Mouse (Mus musculus) heart, embryonic 10.5 days (tissue): ENCODE results near the gene Inip. TPM values are rescaled to one million over a fixed set of nuclear protein-coding genes. Genes with fewer than 3 reads are reported as not detected.

ENCODE experiments used
- DNase-seq: peaks from one replicate; pipeline ENCODE4 v3.0.0-alpha.2; 2017; ENCODE audit warnings: low spot score
- H3K27ac ChIP-seq: fragments of 300-500 bp; sonication (generic); 2 replicates; pipeline ENCODE4 v1.5.1; 2016; ENCODE audit warnings: mild to moderate bottlenecking
- H3K27me3 ChIP-seq: fragments of 300-500 bp; sonication (generic); 2 replicates; pipeline ENCODE4 v1.6.1; 2016; ENCODE audit warnings: mild to moderate bottlenecking; ENCODE audit not compliant: poor library complexity, insufficient read depth, severe bottlenecking
- H3K36me3 ChIP-seq: fragments of 300-500 bp; sonication (generic); 2 replicates; pipeline ENCODE4 v1.6.1; 2016; ENCODE audit warnings: mild to moderate bottlenecking, moderate library complexity
- H3K4me1 ChIP-seq: fragments of 300-500 bp; sonication (generic); 2 replicates; pipeline ENCODE4 v1.6.1; 2016; ENCODE audit warnings: mild to moderate bottlenecking
- H3K4me3 ChIP-seq: fragments of 300-500 bp; sonication (generic); 2 replicates; pipeline ENCODE4 v1.5.1; 2016; ENCODE audit warnings: mild to moderate bottlenecking, moderate library complexity
- H3K9me3 ChIP-seq: fragments of 300-500 bp; sonication (generic); 2 replicates; pipeline ENCODE4 v1.6.1; 2016; ENCODE audit warnings: mild to moderate bottlenecking, moderate library complexity
- WGBS: fragments of 180-500 bp; shearing (Covaris S2); methylation state at CpG from one replicate; pipeline ENCODE4 v1.1.7; 2016; 5-methylcytosine and 5-hydroxymethylcytosine counted together
- polyA plus RNA-seq: library from polyadenylated mRNA; unstranded; fragments of >200 nt; fragmentation: Nextera tagmentation; extraction: Ambion mirVana; gene quantifications from 2 replicates; pipeline ENCODE4 v1.2.1, GENCODE M21; 2016

Gene Inip
- polyA plus RNA-seq, 1 experiment from 2014 or later = 57.5 TPM

DNA sequence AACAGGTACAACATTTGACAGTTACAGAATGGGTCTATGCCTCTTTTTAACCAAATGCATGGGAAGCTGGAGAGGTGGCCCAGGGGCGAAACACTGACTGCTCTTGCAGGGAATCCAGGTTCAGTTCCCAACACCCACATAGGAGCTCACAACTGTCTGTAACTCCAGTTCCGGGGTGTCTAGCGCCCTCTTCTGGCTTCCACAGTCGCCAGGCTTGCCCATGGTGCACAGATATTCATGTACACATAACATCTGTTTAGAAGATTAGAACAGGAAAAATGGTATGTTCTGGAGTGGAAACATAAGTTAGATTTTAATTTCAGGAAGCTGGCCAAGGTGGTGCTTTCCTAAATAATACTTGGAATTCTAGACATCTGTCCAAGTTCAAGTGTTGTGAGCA is 41.4 kb downstream of the Inip start:
- WGBS = 67% methylated on average over 4 of the region's 4 CpGs
- H3K4me3 ChIP-seq = no peak overlapping the region
- H3K4me1 ChIP-seq = peaks cover 4% of the 10 kb centered on the region
- H3K27ac ChIP-seq = no peak overlapping the region
- DNase-seq = no peak
- no peaks in the 10 kb centered on the region for H3K9me3 ChIP-seq
- H3K36me3 ChIP-seq = no peaks in the 10 kb centered on the region
- no peaks in the 10 kb centered on the region for H3K27me3 ChIP-seq

DNA sequence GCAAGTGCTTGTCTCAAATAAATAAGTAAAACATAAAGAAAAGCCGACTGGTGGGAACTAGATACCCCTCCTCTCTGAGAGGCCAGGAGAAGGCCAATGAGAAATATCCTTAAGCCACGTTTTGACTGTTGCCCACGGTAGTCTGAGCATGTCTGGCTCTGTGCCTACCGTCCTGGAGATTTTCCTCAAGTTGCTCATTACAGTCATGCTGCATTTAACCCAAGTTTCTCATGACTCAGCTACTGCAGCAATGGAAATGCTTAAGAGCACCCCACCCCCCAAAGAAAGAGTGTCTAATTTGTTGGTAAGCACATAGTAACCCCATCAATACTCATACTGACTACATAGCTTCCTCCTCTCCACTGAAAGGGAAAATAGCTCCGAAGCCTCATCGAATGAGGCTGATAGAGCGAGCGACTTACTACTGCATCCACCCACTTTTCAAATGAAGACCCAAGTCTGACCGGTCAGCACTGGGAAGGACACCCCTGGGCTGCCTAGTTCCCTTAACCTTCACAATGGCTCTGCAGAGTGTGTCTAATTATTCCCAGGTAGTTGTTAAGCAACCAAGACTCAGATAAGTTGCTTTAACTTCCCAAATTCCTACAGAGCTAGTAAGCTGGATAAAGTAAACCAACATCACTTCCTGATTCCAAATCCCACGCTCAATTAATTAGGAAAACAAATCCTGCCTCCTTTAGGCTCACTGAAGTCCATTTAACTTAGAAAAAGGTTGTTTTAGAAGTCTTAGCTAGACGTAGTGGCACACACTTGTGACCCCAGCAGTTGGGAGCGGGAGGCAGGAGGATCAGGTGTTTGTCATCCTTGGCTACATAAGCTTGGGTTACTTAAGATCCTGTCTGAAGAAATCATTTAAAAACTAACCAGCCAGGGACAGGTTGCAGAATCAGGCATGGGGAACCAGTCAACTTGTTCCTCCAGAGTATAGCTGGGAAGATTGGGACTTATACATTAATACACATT is 43.6 kb downstream of the Inip start:
- DNase-seq = no peak

DNA sequence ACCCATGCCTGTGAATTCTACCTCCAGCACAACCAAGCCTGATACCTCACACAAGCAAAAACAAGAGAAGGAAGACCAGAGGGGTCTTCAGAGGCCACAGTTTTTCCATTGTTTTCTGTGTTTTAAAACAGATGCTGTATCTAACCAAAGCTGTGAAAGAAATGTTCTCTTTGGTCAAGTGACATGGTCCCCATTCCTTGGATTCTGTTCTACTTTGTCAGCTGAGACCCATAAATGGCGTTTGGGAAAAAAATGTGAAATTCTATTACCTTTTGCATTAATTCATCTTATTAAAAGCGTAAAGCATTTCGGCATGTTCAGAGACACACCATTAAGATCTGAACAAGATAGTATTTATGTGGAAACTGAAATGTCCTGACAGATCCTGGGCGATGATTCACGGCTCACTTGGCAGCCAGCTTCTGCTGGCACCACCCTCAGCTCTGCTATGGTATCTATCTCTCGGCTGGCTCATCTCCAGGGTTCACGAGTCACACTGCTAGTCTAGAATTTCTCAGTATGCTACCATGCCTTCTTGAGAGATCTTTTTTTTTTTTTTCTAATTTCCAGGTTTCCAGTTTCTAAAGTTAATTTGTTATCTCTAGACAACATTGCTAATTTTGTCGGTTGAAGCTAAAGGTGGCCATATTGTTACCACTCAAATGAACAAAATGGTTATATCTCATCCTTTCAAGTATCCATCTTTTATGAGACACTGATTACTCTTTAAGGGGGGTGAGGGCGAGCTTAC is 44.9 kb downstream of the Inip start:
- DNase-seq = no peak
- Histone ChIP-seq H3K27me3 (no peaks in the 10 kb centered on the region), H3K27ac (no peak overlapping the region), H3K36me3 (peaks cover 13% of the 10 kb centered on the region), H3K9me3 (no peaks in the 10 kb centered on the region), H3K4me1 (no peaks in the 10 kb centered on the region), H3K4me3 (no peak overlapping the region)
- 85% methylated on average over 9 of the region's 9 CpGs for WGBS

More for the DNA sequence above, 43.6 kb downstream of the Inip start:
- H3K9me3 ChIP-seq = no peaks in the 10 kb centered on the region
- H3K4me1 ChIP-seq = no peaks in the 10 kb centered on the region
- H3K36me3 ChIP-seq = peaks cover 6% of the 10 kb centered on the region
- H3K4me3 ChIP-seq = no peak overlapping the region
- no peaks in the 10 kb centered on the region for H3K27me3 ChIP-seq
- no peak overlapping the region for H3K27ac ChIP-seq
- 79% methylated on average over 12 of the region's 12 CpGs for WGBS

DNA sequence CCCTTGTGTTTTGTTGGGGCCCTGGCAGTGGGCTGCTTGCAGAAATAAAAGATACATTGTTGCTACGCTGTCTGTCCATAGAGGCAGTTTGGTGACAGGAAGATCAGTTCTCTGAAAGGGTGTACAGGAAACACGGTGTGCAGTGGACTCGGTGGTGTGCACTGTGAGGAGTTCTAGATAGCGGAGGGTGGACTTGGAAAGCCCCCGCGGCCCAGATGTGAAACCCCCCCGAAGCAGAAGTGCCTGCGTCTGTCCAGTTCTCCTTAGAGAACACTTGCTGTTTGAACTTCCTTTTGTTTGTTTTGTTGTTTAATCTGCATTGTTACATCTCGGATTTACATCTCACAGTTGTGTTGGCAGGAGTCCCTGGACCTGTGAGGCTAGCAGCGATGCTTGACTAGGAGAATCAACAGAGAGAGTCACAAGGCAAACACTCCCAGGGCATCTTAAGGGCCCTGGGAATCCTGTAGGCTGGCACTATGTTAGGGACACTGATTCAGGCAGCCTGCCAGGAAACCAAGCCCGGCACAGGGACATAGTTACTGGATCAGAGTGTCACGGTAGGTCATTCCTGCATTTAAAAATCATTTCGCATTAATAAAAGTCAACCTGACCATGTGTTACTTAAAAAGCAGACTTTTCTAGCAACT is 47.8 kb downstream of the Inip start:
- DNase-seq = no peak
- no peak overlapping the region for H3K4me3 ChIP-seq
- 78% methylated on average over 13 of the region's 13 CpGs for WGBS

DNA sequence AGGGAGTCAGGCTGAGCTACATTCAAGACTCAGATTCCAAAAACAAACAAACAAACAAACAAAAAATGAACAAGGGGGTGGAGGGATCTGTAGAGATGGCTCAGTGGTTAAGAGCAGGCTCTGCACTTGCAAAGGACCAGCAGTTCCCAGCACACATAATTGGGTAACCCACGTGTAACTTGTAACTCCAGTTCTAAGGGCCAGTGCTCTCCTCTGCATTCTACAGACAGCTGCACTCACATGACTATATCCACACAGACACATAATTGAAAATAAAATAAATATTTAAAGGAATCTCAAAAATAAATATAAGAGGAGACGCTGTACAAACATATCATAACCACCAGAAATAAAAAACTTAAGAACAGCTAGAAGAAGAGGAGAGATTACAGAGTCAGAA is 61.5 kb downstream of the Inip start:
- Histone ChIP-seq H3K27ac (no peak overlapping the region), H3K27me3 (no peaks in the 10 kb centered on the region), H3K4me3 (no peak overlapping the region), H3K4me1 (peaks cover 3% of the 10 kb centered on the region), H3K36me3 (peaks cover 9% of the 10 kb centered on the region), H3K9me3 (no peaks in the 10 kb centered on the region)
- 83% methylated on average over 2 of the region's 2 CpGs for WGBS
- DNase-seq = no peak

More for the DNA sequence above, 47.8 kb downstream of the Inip start:
- Histone ChIP-seq H3K27ac (no peak overlapping the region), H3K9me3 (no peaks in the 10 kb centered on the region), H3K4me1 (no peaks in the 10 kb centered on the region), H3K36me3 (peaks cover 13% of the 10 kb centered on the region), H3K27me3 (no peaks in the 10 kb centered on the region)

DNA sequence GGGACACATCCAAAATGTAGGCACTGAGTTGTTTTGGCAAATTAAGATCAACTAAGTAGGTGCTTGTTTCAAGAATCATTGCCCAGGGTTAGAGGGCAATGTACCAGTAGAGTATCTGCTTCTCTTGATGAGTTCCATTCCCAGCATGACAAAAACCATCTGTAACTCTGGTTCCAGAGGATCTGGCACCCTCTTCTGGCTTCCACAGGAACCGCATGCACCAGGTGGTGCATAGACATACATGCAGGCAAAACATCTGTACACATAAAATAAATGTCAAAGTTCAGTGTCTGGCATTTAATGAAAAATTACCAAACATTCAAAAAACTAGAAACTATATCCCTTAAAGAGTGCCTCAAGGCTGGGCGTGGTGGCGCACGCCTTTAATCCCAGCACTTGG is 62.1 kb downstream of the Inip start:
- Histone ChIP-seq H3K9me3 (no peaks in the 10 kb centered on the region), H3K27me3 (no peaks in the 10 kb centered on the region), H3K4me3 (no peak overlapping the region), H3K27ac (no peak overlapping the region), H3K4me1 (peaks cover 3% of the 10 kb centered on the region; the same call in 1 of the 2 replicates), H3K36me3 (peaks cover 9% of the 10 kb centered on the region)
- 96% methylated on average over 4 of the region's 4 CpGs for WGBS
- DNase-seq = no peak

DNA sequence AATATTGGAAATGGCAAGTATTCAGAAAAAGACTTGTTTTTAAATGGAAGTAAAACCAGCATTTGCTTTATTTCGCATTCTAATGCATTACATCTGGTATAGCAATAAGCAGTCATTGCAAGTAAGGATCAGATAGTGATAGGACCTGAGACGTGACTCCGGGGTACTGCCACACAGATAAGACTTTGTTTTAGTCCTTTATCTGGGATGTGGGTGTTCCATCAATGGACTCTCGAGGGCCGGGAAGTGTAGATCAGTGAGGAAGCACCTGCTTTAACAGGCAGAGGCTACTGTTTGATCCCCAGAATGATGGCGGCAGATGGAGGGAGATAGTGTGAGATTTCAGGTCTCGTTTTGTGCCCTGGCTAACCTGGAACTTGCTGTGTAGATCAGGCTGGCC is 69.8 kb downstream of the Inip start:
- no peak overlapping the region for H3K4me3 ChIP-seq
- no peaks in the 10 kb centered on the region for H3K27me3 ChIP-seq
- H3K9me3 ChIP-seq = no peaks in the 10 kb centered on the region
- no peaks in the 10 kb centered on the region for H3K4me1 ChIP-seq
- DNase-seq = no peak
- no peaks in the 10 kb centered on the region for H3K36me3 ChIP-seq
- H3K27ac ChIP-seq = no peak overlapping the region
- 76% methylated on average over 7 of the region's 7 CpGs for WGBS

DNA sequence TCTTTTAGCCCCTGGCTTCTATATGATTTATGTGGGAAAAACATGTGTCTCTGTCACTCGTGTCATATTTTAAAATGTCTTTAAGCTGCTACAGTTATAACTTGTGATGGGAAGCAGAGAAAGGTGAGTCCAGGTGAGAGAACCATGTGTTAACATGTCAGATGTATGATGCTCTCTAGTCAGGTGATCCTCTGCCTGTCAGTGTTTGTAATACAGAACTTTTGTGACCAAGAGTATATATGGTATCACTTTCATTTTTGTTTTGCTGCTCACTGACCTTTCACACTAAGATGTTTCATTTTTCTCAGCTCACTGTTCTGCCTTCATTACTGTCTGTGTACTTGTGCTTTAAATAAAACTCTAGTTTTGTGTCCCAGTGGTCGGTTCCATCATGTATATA is 72.5 kb downstream of the Inip start:
- H3K36me3 ChIP-seq = no peaks in the 10 kb centered on the region
- H3K27ac ChIP-seq = no peak overlapping the region
- no peaks in the 10 kb centered on the region for H3K4me1 ChIP-seq
- H3K9me3 ChIP-seq = no peaks in the 10 kb centered on the region
- no peak for DNase-seq
- no peak overlapping the region for H3K4me3 ChIP-seq
- WGBS = 89% methylated on average over 2 of the region's 2 CpGs
- H3K27me3 ChIP-seq = no peaks in the 10 kb centered on the region

DNA sequence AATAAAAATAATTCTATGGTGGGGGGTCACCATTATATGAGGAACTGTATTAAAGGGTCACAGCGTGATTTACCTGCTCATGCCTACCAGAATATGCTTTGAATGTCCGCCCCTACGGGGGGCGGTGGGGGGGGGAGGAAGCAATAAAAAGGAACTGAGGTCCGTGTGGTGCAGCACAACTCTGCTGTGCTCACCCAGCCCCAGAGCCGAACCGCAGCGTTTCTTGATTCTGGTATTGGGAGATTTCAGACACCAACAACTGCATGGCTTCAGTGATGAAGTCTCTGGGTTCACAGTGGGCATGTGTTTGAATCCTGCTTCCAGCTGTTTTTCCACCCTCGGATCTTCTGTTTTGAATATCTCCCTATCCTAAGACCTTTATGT is 73.5 kb downstream of the Inip start:
- no peak overlapping the region for H3K27ac ChIP-seq
- no peak overlapping the region for H3K4me3 ChIP-seq
- H3K4me1 ChIP-seq = no peaks in the 10 kb centered on the region
- no peaks in the 10 kb centered on the region for H3K9me3 ChIP-seq
- H3K27me3 ChIP-seq = no peaks in the 10 kb centered on the region
- WGBS = 87% methylated on average over 9 of the region's 9 CpGs
- H3K36me3 ChIP-seq = no peaks in the 10 kb centered on the region
- DNase-seq = no peak

DNA sequence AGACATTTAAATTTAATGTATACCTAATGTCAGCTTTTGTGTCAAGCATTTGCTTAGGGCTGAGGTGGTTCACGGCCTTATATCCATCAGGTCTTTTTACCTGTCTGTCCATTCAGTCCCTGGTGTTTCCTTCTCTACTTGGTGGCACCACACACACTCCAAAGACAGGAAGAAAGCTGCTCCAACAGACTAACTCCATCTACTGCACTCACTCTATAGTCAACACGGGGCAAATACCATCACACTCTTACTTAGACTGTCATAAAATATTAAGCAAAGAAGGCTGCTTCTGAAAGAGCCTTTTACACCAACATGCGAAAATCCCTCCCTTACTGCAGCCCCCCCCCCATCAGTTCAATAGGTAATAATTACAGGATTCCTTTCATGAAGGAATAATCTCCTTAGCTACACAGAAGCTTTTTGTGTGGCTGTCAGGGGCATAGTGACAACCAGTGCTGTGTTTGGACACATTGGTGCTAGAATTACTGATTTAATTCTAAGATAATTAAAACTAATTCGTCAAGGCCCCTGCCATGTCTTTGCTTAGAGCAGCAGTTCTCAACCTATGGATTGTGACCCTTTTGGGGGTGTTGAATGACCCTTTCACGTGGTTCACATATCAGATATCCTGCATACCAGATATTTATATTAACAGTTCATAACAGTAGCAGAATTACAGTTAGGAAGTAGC is 74.1 kb downstream of the Inip start:
- 85% methylated on average over 5 of the region's 5 CpGs for WGBS
- H3K4me3 ChIP-seq = no peak overlapping the region

DNA sequence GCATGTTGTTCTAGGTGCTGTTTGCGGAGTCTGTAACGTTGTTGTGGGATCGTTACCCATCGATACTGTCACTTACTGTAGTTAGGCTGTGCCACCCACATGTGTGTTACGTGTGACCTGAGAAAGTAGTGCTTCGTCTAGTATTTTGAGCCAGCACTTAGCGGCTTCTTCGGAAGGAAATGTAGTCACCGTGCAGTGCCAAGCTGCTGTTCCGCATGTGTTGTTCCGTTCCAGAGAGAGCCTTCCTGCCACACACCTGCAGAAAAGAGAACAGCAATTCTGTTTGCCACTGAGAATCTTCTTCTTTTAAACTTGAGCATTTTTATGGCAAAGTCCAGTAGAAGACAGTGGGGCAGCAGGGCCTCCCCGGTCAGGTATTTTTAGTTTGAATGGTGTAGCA is 74.9 kb downstream of the Inip start:
- Histone ChIP-seq H3K4me1 (0 out of 2 replicates have a peak, but pooled peaks cover 4% of the 10 kb centered on the region), H3K9me3 (no peaks in the 10 kb centered on the region), H3K27me3 (no peaks in the 10 kb centered on the region), H3K4me3 (no peak overlapping the region), H3K36me3 (no peaks in the 10 kb centered on the region), H3K27ac (no peak overlapping the region)
- 95% methylated on average over 12 of the region's 12 CpGs for WGBS
- no peak for DNase-seq

More for the DNA sequence above, 74.1 kb downstream of the Inip start:
- H3K27me3 ChIP-seq = no peaks in the 10 kb centered on the region
- DNase-seq = no peak
- H3K27ac ChIP-seq = no peak overlapping the region
- H3K4me1 ChIP-seq = 0 out of 2 replicates have a peak, but pooled peaks cover 3% of the 10 kb centered on the region
- no peaks in the 10 kb centered on the region for H3K9me3 ChIP-seq
- no peaks in the 10 kb centered on the region for H3K36me3 ChIP-seq

DNA sequence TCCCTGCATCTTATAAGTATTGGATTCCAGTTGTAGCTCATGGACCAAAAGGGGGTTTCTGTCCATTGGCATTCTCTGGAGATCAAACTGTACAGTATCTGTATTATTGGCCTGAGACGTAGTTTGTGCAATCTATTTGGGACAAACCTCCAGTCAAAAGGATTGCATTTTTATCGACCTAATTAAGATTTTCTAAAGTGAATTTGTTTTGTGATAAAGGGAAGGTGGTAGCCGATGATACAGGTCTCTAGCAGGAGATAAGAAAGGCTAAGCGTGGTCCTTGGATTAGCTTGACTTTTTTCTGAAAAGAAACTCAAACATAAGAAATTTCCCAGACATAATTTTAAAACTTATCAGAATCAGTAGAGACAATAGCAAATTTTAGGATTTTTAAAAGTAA is 75.8 kb downstream of the Inip start:
- 64% methylated on average over 4 of the region's 4 CpGs for WGBS
- no peak for DNase-seq

More for the DNA sequence above, 75.8 kb downstream of the Inip start:
- Histone ChIP-seq H3K4me1 (0 out of 2 replicates have a peak, but pooled peaks cover 4% of the 10 kb centered on the region), H3K36me3 (no peaks in the 10 kb centered on the region; the same call in 1 of the 2 replicates), H3K4me3 (no peak overlapping the region), H3K27me3 (no peaks in the 10 kb centered on the region), H3K27ac (no peak overlapping the region), H3K9me3 (no peaks in the 10 kb centered on the region)
